Mouse (Mus musculus): ENCODE measurements at regions not wholly inside any gene's neighbourhood (a gene's known extent, or its start where the extent isn't known, plus 50 kb on each side); places are given as distances from the start of the nearest gene placed in this dataset.

DNA sequence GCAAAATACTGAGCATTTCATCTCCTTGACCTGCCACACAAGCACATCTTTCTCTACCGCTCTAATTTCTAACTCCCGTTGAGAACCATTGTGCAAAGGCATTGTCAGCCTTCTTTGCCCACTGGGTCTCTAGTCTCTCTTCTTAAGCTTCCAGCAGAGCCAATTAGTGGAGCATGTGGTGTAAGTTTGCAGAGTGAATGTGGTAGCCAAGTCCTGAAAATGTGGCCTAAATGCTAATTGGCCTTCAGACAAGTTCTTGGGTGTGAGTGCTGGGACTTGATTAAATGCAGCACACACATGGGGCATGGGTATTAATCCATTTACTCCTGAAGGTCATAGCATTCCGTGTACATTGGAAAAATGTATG lies 268.5 kb downstream of the Flrt2 start:
- TF ChIP-seq MAFK (IDR thresholded peaks at IDR 0.05; ENCODE audit: insufficient read depth, low read depth, low read length) = no peak
- no peak for TF ChIP-seq ZNF384 (IDR thresholded peaks at IDR 0.05; ENCODE audit: low read depth, low read length)
- TF ChIP-seq ZC3H11A (IDR thresholded peaks at IDR 0.05; ENCODE audit: borderline replicate concordance, low read depth, low read length) = no peak
- no peak for TF ChIP-seq HCFC1 (IDR thresholded peaks at IDR 0.05; ENCODE audit: borderline replicate concordance, insufficient read depth, low read length)
- TF ChIP-seq CHD2 (IDR thresholded peaks at IDR 0.05; ENCODE audit: low read depth, low read length) = no peak
